Mouse (Mus musculus) right cerebral cortex, postnatal 14 days (tissue): ENCODE results near the gene Mdga2.

Experiments used
- DNase-seq: peaks from one replicate; pipeline ENCODE4 v3.0.0; 2022

Gene Mdga2

GRCm38 (mm10) chr12:67222221-67223025 is at the start of gene Mdga2:
Gene Mdga2, minus strand, starts transcription at chr12:67222549.
- DNase-seq = peak; percentile 76

GRCm38 (mm10) chr12:67267409-67267808 is 45.1 kb upstream of the Mdga2 start:
- DNase-seq = no peak

- no peak for DNase-seq
These were observed 1.2 kb upstream of the Mdga2 start for GRCm38 (mm10) chr12:67223530-67223929.

GRCm38 (mm10) chr12:67221329-67222220 is 774 bp downstream of the Mdga2 start:
- peak; percentile 67 for DNase-seq

- DNase-seq = peak; percentile 58
These were observed 1.6 kb downstream of the Mdga2 start for GRCm38 (mm10) chr12:67220641-67221231.

GRCm38 (mm10) chr12:67220041-67220440 is 2.3 kb downstream of the Mdga2 start:
- no peak for DNase-seq

GRCm38 (mm10) chr12:67219564-67219963 is 2.8 kb downstream of the Mdga2 start:
- DNase-seq = no peak

GRCm38 (mm10) chr12:67212801-67213200 is 9.5 kb downstream of the Mdga2 start:
- no peak for DNase-seq

- no peak for DNase-seq
These were observed 44.2 kb downstream of the Mdga2 start for GRCm38 (mm10) chr12:67178155-67178554.

GRCm38 (mm10) chr12:67156569-67157237 is 65.6 kb downstream of the Mdga2 start:
- DNase-seq = no peak

- DNase-seq = no peak
These were observed 69.3 kb downstream of the Mdga2 start for GRCm38 (mm10) chr12:67153077-67153476.

GRCm38 (mm10) chr12:67141605-67142004 is 80.7 kb downstream of the Mdga2 start:
- no peak for DNase-seq

GRCm38 (mm10) chr12:67140131-67140530 is 82.2 kb downstream of the Mdga2 start:
- DNase-seq = no peak

- DNase-seq = no peak
These were observed 94.9 kb downstream of the Mdga2 start for GRCm38 (mm10) chr12:67127457-67127856.

- no peak for DNase-seq
These were observed 98.5 kb downstream of the Mdga2 start for GRCm38 (mm10) chr12:67123874-67124273.

GRCm38 (mm10) chr12:67118652-67119515 is 103.5 kb downstream of the Mdga2 start:
- DNase-seq = no peak

- DNase-seq = no peak
These were observed 118.2 kb downstream of the Mdga2 start for GRCm38 (mm10) chr12:67104171-67104570.

GRCm38 (mm10) chr12:67094414-67094813 is 127.9 kb downstream of the Mdga2 start:
- no peak for DNase-seq

- DNase-seq = no peak
These were observed 131.9 kb downstream of the Mdga2 start for GRCm38 (mm10) chr12:67090420-67090965.

GRCm38 (mm10) chr12:67059136-67060014 is 163.0 kb downstream of the Mdga2 start:
- DNase-seq = no peak
